Mouse (Mus musculus): ENCODE data around the gene Gm20888. TPM values are rescaled to one million over a fixed set of nuclear protein-coding genes. Genes with fewer than 3 reads are reported as not detected.
"Not testable (repeated sequence)": the region's sequence is repeated elsewhere in the genome, so short reads cannot be mapped to it uniquely, and the experiment has no call there.

Gene Gm20888
- not detected in 2 replicates for polyA plus RNA-seq (2015; fragmentation: Nextera tagmentation; extraction: Ambion mirVana)

DNA sequence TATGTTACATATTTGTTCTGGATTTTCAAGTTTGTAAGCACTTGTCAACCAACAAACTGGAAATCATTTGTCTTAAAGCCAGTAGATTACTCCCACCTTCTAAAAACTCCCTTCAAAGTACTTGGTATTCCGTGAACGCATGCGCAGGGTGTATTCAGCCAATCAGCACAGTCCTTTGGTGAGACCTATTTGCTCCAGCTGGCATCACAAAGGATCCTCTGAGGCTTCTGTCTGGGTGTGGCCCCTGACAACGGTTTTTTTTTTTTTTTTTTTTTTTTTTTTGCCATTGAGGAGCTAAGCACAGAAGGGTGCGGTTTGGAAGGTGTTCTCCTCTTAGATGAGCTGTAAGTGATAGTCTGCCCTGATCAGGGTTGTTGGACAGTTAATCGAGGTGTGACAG, at the start of gene Gm20888:
Gene Gm20888 (plus strand): TSS at position 301 of the 400 bp plus-strand sequence.
- not testable (repeated sequence) for H3K36me3 ChIP-seq; H3K27me3 ChIP-seq; H3K4me2 ChIP-seq; ATAC-seq (replicated peaks; ENCODE audit: low FRiP score); H3K4me1 ChIP-seq; H3K27ac ChIP-seq; H3K9me3 ChIP-seq (replicated peaks); H3K4me3 ChIP-seq (replicated peaks); H3K9ac ChIP-seq
- WGBS: no CpG with 5 or more reads among the region's 6 CpGs

Other genes with a start within 250 kb of the Gm20888 start
- gene Gm21118, start 168.2 kb upstream of the Gm20888 start, polyA plus RNA-seq (2015; fragmentation: Nextera tagmentation; extraction: Ambion mirVana): not detected in 2 replicates
- gene Gm29423, start 138.6 kb upstream of the Gm20888 start, polyA plus RNA-seq (2015; fragmentation: Nextera tagmentation; extraction: Ambion mirVana): not detected in 2 replicates
- not detected in 2 replicates for gene Gm29644, start 138.5 kb upstream of the Gm20888 start, polyA plus RNA-seq (2015; fragmentation: Nextera tagmentation; extraction: Ambion mirVana)

Data from kidney, embryonic 15.5 days (tissue).